Mouse (Mus musculus): ENCODE data around the gene Gm49403. TPM values are rescaled to one million over a fixed set of nuclear protein-coding genes. Genes with fewer than 3 reads are reported as not detected.
"Not testable (repeated sequence)": the region's sequence is repeated elsewhere in the genome, so short reads cannot be mapped to it uniquely, and the experiment has no call there.

Gm49403 gene
- polyA plus RNA-seq, 1 experiment from 2014 or later = not detected

GRCm38 (mm10) chr19:8887585-8888463, 4.1 kb downstream of the Gm49403 start:
- H3K9ac ChIP-seq (ENCODE audit: low read length) = peak overlapping the region; percentile 77
- H3K27ac ChIP-seq (ENCODE audit: low read depth, low read length) = peak overlapping the region; percentile 67
- peak overlapping the region; percentile 67 for H3K4me3 ChIP-seq (ENCODE audit: low read depth, low read length)
- H3K9me3 ChIP-seq (replicated peaks; ENCODE audit: control insufficient read depth, low read length) = no peaks in the 10 kb centered on the region
- H3K27me3 ChIP-seq (replicated peaks; ENCODE audit: control insufficient read depth, insufficient read depth, low read length) = no peaks in the 10 kb centered on the region
- DNase-seq (ENCODE audit: low spot score) = peak; percentile 13
- H3K36me3 ChIP-seq (ENCODE audit: control insufficient read depth, insufficient read depth, low read length) = peaks cover 7% of the 10 kb centered on the region; the same call in 1 of the 2 replicates
- 17% methylated on average over 19 of the region's 19 CpGs for WGBS
- H3K4me1 ChIP-seq (ENCODE audit: control insufficient read depth, insufficient read depth, low read length) = peaks cover 9% of the 10 kb centered on the region; the same call in 1 of the 2 replicates
- H3K4me2 ChIP-seq (ENCODE audit: low read length) = peak overlapping the region; percentile 76
- no peak for ATAC-seq

DNA sequence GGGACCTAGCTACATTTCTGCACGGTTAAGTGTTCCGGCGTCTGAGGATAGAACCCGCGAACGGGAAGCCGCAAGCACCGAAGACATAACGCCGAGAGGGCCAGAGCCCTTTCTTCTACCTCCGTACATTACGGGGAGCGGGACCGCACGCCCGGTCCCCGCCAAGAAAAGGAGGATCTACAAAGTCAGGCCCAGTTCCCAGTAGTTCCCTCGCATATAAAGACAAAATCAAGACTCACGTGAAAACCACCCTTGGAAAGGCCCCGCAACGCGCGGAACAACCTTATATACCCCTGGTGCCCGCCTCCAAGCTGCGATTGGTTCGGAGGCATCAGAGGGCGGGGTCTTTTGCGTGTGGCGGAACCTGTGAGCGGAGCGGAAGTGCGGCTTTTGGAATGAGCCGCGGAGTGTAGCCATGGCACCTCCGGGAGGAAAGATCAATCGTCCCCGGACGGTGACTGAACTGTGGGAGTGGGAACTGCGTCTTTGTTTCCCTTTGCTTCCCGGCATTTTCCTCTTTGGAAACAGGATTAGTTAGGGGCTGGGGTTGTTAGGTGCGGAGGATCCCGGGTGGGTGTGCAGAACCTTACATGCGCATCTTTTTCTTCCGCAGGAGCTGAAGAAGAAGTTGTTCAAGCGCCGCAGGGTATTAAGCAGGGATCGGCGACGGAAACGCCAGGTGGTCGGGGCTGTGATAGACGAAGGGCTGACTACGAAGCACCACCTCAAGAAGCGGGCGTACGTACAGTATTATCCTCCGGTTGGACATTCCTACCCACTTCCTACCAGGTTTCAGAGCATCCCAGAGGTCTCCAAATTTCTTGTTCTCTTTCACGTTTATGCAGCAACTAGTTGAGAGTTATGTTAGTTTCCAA, 5.0 kb downstream of the Gm49403 start, which contains the start of the genes 1810009A15Rik and Gm49416:
Gene 1810009A15Rik, plus strand, starts transcription at position 343 of the 875 bp plus-strand sequence.
Gene Gm49416, plus strand, starts transcription at position 416 of the 875 bp plus-strand sequence.
- Histone ChIP-seq H3K27me3 (replicated peaks; ENCODE audit: control insufficient read depth, insufficient read depth, low read length) (no peaks in the 10 kb centered on the region), H3K9me3 (replicated peaks; ENCODE audit: control insufficient read depth, low read length) (no peaks in the 10 kb centered on the region), H3K9ac (ENCODE audit: low read length) (peak within 1 kb of the TSS; percentile 77), H3K4me1 (ENCODE audit: control insufficient read depth, insufficient read depth, low read length) (peaks cover 12% of the 10 kb centered on the region), H3K36me3 (ENCODE audit: control insufficient read depth, insufficient read depth, low read length) (peaks cover 7% of the 10 kb centered on the region; the same call in 1 of the 2 replicates), H3K4me2 (ENCODE audit: low read length) (peak within 1 kb of the TSS; percentile 76), H3K27ac (ENCODE audit: low read depth, low read length) (peak within 1 kb of the TSS; percentile 76), H3K4me3 (ENCODE audit: low read depth, low read length) (peak within 1 kb of the TSS; percentile 67)
- peak; percentile 99 for DNase-seq (ENCODE audit: low spot score)
- under 1% methylated on average over 58 of the region's 58 CpGs for WGBS
- ATAC-seq = peak; percentile 97

DNA sequence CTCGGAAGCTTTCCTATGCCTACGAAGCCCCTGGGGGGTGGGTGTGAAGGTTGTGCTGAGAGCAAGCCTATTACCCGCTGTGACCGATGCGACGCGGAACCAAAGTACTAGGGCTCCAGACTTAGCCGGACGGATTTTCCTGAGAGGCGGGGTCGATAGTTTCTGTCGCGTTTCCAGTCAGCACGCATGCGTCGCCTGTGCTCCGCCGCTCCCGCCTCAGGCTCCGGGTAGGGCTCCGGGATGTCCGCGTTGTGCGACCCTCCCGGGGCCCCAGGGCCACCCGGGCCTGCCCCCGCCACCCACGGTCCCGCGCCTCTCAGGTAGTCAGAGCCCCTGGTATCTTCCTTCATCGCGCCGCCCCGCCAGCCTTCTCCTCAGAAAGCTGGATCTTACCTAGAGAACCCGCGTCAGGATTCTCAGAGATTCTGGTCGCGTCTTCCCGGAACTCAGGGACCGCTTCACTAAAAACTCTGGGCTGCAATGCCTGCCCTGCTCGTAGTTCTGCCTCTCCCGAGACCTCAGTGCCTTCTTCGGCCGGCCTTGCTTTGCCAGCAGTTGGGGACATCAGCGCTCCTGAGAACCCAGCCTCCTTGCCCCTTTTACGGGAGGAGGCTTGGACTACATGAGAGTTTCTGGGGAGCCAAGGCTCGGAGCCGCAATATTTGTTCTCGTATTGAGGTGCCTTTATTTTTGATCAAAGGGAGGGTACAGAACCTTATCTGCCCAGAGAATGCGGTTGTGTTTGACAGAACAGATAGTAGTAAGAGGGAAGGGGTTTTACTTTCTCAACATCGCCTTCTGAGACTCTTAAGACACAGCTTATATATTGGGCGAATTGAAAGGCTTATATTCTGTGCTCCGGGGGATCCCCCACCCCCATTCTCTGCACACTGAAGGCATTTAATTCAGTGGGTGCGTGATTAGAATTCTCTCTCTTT, 9.4 kb downstream of the Gm49403 start, which contains the start of gene Ints5:
Gene Ints5, plus strand, starts transcription at position 177 of the 938 bp plus-strand sequence.
- Histone ChIP-seq H3K27ac (ENCODE audit: low read depth, low read length) (peak within 1 kb of the TSS; percentile 71), H3K9ac (ENCODE audit: low read length) (peak within 1 kb of the TSS; percentile 93), H3K36me3 (ENCODE audit: control insufficient read depth, insufficient read depth, low read length) (peaks cover 30% of the 10 kb centered on the region), H3K4me2 (ENCODE audit: low read length) (peak within 1 kb of the TSS; percentile 77), H3K27me3 (replicated peaks; ENCODE audit: control insufficient read depth, insufficient read depth, low read length) (no peaks in the 10 kb centered on the region), H3K9me3 (replicated peaks; ENCODE audit: control insufficient read depth, low read length) (no peaks in the 10 kb centered on the region), H3K4me1 (ENCODE audit: control insufficient read depth, insufficient read depth, low read length) (peaks cover 19% of the 10 kb centered on the region), H3K4me3 (ENCODE audit: low read depth, low read length) (peak within 1 kb of the TSS; percentile 79)
- DNase-seq (ENCODE audit: low spot score) (peak; percentile 92), ATAC-seq (peak; percentile 57)
- 3% methylated on average over 54 of the region's 54 CpGs for WGBS

DNA sequence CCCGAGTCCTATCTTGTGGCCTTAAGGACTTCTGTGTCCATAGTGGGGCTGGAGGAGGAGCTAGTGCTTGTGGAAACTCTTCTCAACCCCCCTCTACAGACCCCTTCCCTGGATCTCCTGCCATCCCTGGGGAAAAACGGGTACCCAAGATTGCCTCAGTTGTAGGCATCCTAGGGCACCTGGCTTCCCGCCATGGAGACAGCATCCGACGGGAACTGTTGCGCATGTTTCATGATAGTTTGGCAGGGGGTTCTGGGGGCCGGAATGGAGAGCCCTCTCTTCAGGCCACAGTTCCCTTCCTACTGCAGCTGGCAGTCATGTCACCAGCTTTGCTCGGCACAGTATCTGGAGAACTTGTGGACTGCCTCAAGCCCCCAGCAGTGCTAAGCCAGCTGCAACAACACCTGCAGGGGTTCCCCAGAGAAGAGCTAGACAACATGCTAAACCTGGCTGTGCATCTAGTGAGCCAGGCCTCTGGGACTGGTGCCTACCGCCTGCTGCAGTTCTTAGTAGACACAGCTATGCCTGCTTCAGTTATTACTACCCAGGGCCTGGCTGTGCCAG, 11.7 kb downstream of the Gm49403 start:
- ATAC-seq = no peak
- no peak overlapping the region for H3K4me3 ChIP-seq (ENCODE audit: low read depth, low read length)

GRCm38 (mm10) chr19:8896231-8896630, 12.5 kb downstream of the Gm49403 start:
- H3K27me3 ChIP-seq (replicated peaks; ENCODE audit: control insufficient read depth, insufficient read depth, low read length); H3K9ac ChIP-seq (ENCODE audit: low read length); H3K27ac ChIP-seq (ENCODE audit: low read depth, low read length); H3K9me3 ChIP-seq (replicated peaks; ENCODE audit: control insufficient read depth, low read length); DNase-seq (ENCODE audit: low spot score); ATAC-seq; H3K4me3 ChIP-seq (ENCODE audit: low read depth, low read length); H3K4me2 ChIP-seq (ENCODE audit: low read length): not testable (repeated sequence)
- peaks cover 22% of the 10 kb centered on the region for H3K36me3 ChIP-seq (ENCODE audit: control insufficient read depth, insufficient read depth, low read length)
- peaks cover 24% of the 10 kb centered on the region for H3K4me1 ChIP-seq (ENCODE audit: control insufficient read depth, insufficient read depth, low read length)
- 96% methylated on average over 5 of the region's 5 CpGs for WGBS

More for the DNA sequence above, 11.7 kb downstream of the Gm49403 start:
- DNase-seq (ENCODE audit: low spot score) = no peak
- Histone ChIP-seq H3K9ac (ENCODE audit: low read length) (no peak overlapping the region), H3K27me3 (replicated peaks; ENCODE audit: control insufficient read depth, insufficient read depth, low read length) (no peaks in the 10 kb centered on the region), H3K27ac (ENCODE audit: low read depth, low read length) (no peak overlapping the region), H3K4me1 (ENCODE audit: control insufficient read depth, insufficient read depth, low read length) (peaks cover 24% of the 10 kb centered on the region), H3K36me3 (ENCODE audit: control insufficient read depth, insufficient read depth, low read length) (peaks cover 25% of the 10 kb centered on the region), H3K4me2 (ENCODE audit: low read length) (no peak overlapping the region), H3K9me3 (replicated peaks; ENCODE audit: control insufficient read depth, low read length) (no peaks in the 10 kb centered on the region)
- WGBS = 92% methylated on average over 9 of the region's 9 CpGs

- WGBS = 27% methylated on average over 21 of the region's 21 CpGs
- H3K4me1 ChIP-seq (ENCODE audit: control insufficient read depth, insufficient read depth, low read length) = peaks cover 24% of the 10 kb centered on the region
- peak overlapping the region; percentile 88 for H3K4me3 ChIP-seq (ENCODE audit: low read depth, low read length)
- peaks cover 27% of the 10 kb centered on the region for H3K36me3 ChIP-seq (ENCODE audit: control insufficient read depth, insufficient read depth, low read length)
- DNase-seq (ENCODE audit: low spot score) (peak; percentile 32), ATAC-seq (peak; percentile 47)
- H3K27me3 ChIP-seq (replicated peaks; ENCODE audit: control insufficient read depth, insufficient read depth, low read length); H3K9me3 ChIP-seq (replicated peaks; ENCODE audit: control insufficient read depth, low read length): not testable (repeated sequence)
- peak overlapping the region; percentile 74 for H3K27ac ChIP-seq (ENCODE audit: low read depth, low read length)
- peak overlapping the region; percentile 63 for H3K9ac ChIP-seq (ENCODE audit: low read length)
- H3K4me2 ChIP-seq (ENCODE audit: low read length) = peak overlapping the region; percentile 94
These were observed 13.6 kb downstream of the Gm49403 start for GRCm38 (mm10) chr19:8897211-8897864.

GRCm38 (mm10) chr19:8897865-8898495, 14.2 kb downstream of the Gm49403 start, which contains the start of gene Ganab:
Ganab (plus strand) TSS chr19:8898071.
- H3K9me3 ChIP-seq (replicated peaks; ENCODE audit: control insufficient read depth, low read length) = no peaks in the 10 kb centered on the region
- WGBS = under 1% methylated on average over 47 of the region's 53 CpGs
- no peaks in the 10 kb centered on the region for H3K27me3 ChIP-seq (replicated peaks; ENCODE audit: control insufficient read depth, insufficient read depth, low read length)
- DNase-seq (ENCODE audit: low spot score) (peak; percentile 99), ATAC-seq (peak; percentile 99)
- H3K36me3 ChIP-seq (ENCODE audit: control insufficient read depth, insufficient read depth, low read length) = peaks cover 32% of the 10 kb centered on the region
- peaks cover 24% of the 10 kb centered on the region for H3K4me1 ChIP-seq (ENCODE audit: control insufficient read depth, insufficient read depth, low read length)
- peak within 1 kb of the TSS; percentile 94 for H3K4me2 ChIP-seq (ENCODE audit: low read length)
- peak within 1 kb of the TSS; percentile 88 for H3K4me3 ChIP-seq (ENCODE audit: low read depth, low read length)
- H3K27ac ChIP-seq (ENCODE audit: low read depth, low read length) = peak within 1 kb of the TSS; percentile 74
- peak within 1 kb of the TSS; percentile 80 for H3K9ac ChIP-seq (ENCODE audit: low read length)
